Mouse (Mus musculus) cerebellum, adult 2 months (tissue): ENCODE measurements around the gene Ctcf.

Source experiments
- CTCF ChIP-seq: fragments of 200-500 bp; IDR thresholded peaks from 2 replicates; pipeline ENCODE4 v1.5.1; 2011; ENCODE audit warnings: low read depth, mild to moderate bottlenecking, control low read depth, low read length, moderate library complexity, borderline replicate concordance; ENCODE audit not compliant: insufficient read depth
- POLR2A ChIP-seq: fragments of 200-500 bp; IDR thresholded peaks from 2 replicates; pipeline ENCODE4 v1.6.1; 2011; ENCODE audit warnings: low read length, control low read depth, borderline replicate concordance; ENCODE audit not compliant: insufficient read depth

- TF ChIP-seq POLR2A (no peak), CTCF (no peak)
These were observed 78.7 kb downstream of the Ctcf start for GRCm38 (mm10) chr8:105715042-105715441.
